Mouse (Mus musculus) embryonic fibroblast, embryonic 13.5 days (primary cell): ENCODE measurements around the gene Sp4.

Experiments used
- CTCF ChIP-seq: IDR thresholded peaks from 2 replicates; pipeline ENCODE4 v1.5.1; 2011; ENCODE audit warnings: mild to moderate bottlenecking, control low read depth, low read length, moderate library complexity, borderline replicate concordance; ENCODE audit not compliant: insufficient read depth
- POLR2A ChIP-seq: IDR thresholded peaks from 2 replicates; pipeline ENCODE4 v1.6.1; 2011; ENCODE audit warnings: low read depth, mild to moderate bottlenecking, control low read depth, low read length, moderate library complexity

- TF ChIP-seq CTCF (no peak), POLR2A (no peak)
Observed at GRCm38 (mm10) chr12:118299172-118299571, 2.1 kb downstream of the Sp4 start.
